Mouse (Mus musculus): ENCODE results near the gene Slc6a20a. TPM values are rescaled to one million over a fixed set of nuclear protein-coding genes. Genes with fewer than 3 reads are reported as not detected.

Gene Slc6a20a
- polyA plus RNA-seq, 1 experiment from 2014 or later, result 4.7 TPM

DNA sequence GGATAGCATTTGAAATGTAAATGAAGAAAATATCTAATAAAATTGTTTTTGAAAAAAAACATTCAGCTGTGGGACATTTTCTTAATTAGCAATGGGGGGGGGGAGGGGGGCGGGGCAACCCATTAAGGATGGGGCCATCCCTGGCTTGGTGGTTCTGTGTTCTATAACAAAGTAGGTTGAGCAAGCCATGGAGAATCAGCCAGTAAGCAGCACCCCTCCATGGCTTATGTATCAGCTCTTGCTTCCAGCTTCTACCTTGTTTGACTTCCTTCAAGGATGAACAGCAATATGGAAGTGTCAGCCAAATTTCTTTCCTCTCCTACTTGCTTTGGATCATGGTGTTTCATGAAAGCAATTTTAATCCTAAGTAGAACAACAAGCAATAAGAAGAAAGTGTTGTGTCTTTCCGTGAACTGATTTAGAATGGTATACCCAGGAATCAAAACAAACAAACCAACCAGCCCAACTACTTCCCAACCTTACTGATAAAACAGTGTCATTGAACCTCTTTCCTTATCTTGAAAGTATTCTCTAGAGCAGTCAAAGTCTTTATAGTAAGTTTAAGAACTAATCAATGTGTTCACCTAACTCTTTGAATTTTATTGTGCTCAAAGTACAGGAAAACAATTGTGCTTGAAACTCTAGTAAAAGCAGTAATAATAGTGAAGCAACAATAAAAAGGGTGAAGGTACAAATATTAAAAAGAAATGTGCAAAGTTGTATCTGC, 28.7 kb downstream of the Slc6a20a start:
- WGBS, result 75% methylated on average over 2 of the region's 2 CpGs
- ATAC-seq (ENCODE audit: insufficient read depth, low FRiP score), result no peak
- no peaks in the 10 kb centered on the region for H3K9me3 ChIP-seq (replicated peaks; ENCODE audit: control insufficient read depth, low read length)
- H3K9ac ChIP-seq (ENCODE audit: low read length), result no peak overlapping the region
- no peaks in the 10 kb centered on the region for H3K27me3 ChIP-seq (ENCODE audit: control insufficient read depth, insufficient read depth, low read length)
- H3K36me3 ChIP-seq (ENCODE audit: control insufficient read depth, insufficient read depth, low read length), result no peaks in the 10 kb centered on the region
- H3K4me1 ChIP-seq (ENCODE audit: control insufficient read depth, insufficient read depth, low read length), result no peaks in the 10 kb centered on the region
- no peak overlapping the region for H3K27ac ChIP-seq (ENCODE audit: low read length)
- H3K4me3 ChIP-seq (replicated peaks; ENCODE audit: low read length), result no peak overlapping the region
- no peak overlapping the region for H3K4me2 ChIP-seq (ENCODE audit: low read depth, low read length)

DNA sequence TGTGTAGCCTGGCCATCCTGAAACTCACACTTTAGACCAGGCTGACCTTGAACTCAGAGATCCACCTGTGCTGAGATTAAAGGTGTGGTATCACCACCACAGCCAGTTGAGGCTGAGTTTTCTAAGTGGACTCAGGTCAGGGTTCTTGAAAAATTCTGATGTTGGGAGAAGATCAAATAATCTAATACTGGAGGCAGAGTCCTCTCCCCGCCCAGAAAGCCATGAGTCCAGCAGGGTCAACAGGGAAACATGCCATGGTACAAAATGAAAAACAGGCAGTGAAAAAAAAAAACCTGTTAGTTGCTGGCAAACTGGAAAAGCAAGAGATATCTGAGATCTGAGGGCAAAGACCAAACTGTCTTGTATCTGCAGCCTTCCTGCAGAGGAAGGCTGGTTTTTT, 38.6 kb downstream of the Slc6a20a start:
- no peaks in the 10 kb centered on the region for H3K27me3 ChIP-seq (ENCODE audit: control insufficient read depth, insufficient read depth, low read length)
- no peak overlapping the region for H3K9ac ChIP-seq (ENCODE audit: low read length)
- WGBS, result 62% methylated on average over 1 of the region's 1 CpGs
- no peak overlapping the region for H3K4me3 ChIP-seq (replicated peaks; ENCODE audit: low read length)
- no peak overlapping the region for H3K27ac ChIP-seq (ENCODE audit: low read length)
- ATAC-seq (ENCODE audit: insufficient read depth, low FRiP score), result no peak
- H3K4me1 ChIP-seq (ENCODE audit: control insufficient read depth, insufficient read depth, low read length), result no peaks in the 10 kb centered on the region
- no peaks in the 10 kb centered on the region for H3K36me3 ChIP-seq (ENCODE audit: control insufficient read depth, insufficient read depth, low read length)
- no peak overlapping the region for H3K4me2 ChIP-seq (ENCODE audit: low read depth, low read length)
- H3K9me3 ChIP-seq (replicated peaks; ENCODE audit: control insufficient read depth, low read length), result no peaks in the 10 kb centered on the region

DNA sequence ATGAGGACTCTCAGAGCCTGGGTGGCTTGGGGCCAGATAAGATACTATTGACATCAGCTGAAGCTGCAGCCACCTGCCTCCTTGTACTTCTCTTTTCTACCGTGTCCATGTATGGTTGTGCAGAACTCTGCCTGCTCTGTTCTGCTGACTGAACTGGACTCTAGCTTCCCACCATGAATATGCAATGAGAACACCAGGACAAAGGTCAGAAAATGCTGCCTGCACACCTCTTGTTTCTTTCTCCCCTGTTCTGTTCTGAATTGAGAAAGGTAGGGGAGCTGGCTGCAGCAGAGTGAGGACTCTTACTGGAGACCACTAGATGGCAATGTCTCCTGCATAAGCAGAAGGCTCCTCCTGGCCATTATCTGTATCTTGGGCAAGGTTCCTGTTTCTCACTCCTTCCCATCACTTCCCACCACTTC, 40.0 kb downstream of the Slc6a20a start:
- Histone ChIP-seq H3K9me3 (replicated peaks; ENCODE audit: control insufficient read depth, low read length) (no peaks in the 10 kb centered on the region), H3K36me3 (ENCODE audit: control insufficient read depth, insufficient read depth, low read length) (no peaks in the 10 kb centered on the region), H3K27ac (ENCODE audit: low read length) (no peak overlapping the region), H3K27me3 (ENCODE audit: control insufficient read depth, insufficient read depth, low read length) (no peaks in the 10 kb centered on the region), H3K4me3 (replicated peaks; ENCODE audit: low read length) (no peak overlapping the region), H3K4me2 (ENCODE audit: low read depth, low read length) (no peak overlapping the region), H3K9ac (ENCODE audit: low read length) (no peak overlapping the region), H3K4me1 (ENCODE audit: control insufficient read depth, insufficient read depth, low read length) (no peaks in the 10 kb centered on the region)
- 63% methylated on average over 1 of the region's 1 CpGs for WGBS
- no peak for ATAC-seq (ENCODE audit: insufficient read depth, low FRiP score)

DNA sequence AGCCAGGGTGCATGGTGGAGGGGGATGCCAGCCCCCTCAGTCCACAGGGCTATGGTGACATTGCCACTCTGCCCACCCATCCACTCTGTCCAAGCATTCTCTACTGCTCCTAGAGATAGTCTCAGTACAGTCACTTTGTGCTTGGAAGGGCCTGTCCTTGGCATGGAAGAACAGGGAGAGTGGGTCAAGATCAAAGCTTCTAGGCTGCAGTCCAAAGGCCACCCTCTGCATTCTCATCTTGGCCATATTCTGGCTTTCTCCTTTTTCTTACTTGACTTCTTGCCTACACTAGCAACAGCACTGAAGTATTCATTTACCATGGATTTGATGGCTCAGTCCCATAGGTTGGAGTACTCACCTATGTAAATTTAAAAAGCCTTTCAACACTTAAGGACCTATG, 40.5 kb downstream of the Slc6a20a start:
- Histone ChIP-seq H3K9ac (ENCODE audit: low read length) (no peak overlapping the region), H3K4me2 (ENCODE audit: low read depth, low read length) (no peak overlapping the region), H3K4me1 (ENCODE audit: control insufficient read depth, insufficient read depth, low read length) (no peaks in the 10 kb centered on the region), H3K27me3 (ENCODE audit: control insufficient read depth, insufficient read depth, low read length) (no peaks in the 10 kb centered on the region), H3K4me3 (replicated peaks; ENCODE audit: low read length) (no peak overlapping the region), H3K36me3 (ENCODE audit: control insufficient read depth, insufficient read depth, low read length) (no peaks in the 10 kb centered on the region), H3K27ac (ENCODE audit: low read length) (no peak overlapping the region), H3K9me3 (replicated peaks; ENCODE audit: control insufficient read depth, low read length) (no peaks in the 10 kb centered on the region)
- ATAC-seq (ENCODE audit: insufficient read depth, low FRiP score), result no peak

DNA sequence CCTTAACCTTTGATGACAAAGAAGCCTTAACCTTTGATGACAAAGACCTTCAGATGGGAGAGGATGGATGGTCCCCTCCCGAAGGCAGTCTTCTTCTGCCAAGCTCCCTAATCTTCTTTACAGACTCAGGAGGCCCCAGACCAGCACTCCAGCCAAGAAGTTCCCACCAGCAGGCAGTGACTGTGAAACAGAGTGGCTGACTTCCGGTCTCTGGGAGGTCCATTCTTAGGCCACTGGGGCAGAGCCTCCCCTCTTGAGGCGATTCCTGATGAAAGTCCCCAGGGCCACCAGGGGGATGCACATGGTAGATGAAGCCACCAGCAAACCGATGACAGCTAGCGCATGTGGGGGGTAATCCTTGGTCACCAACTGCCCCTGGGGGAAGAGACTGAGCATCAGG, 41.9 kb downstream of the Slc6a20a start:
- H3K4me1 ChIP-seq (ENCODE audit: control insufficient read depth, insufficient read depth, low read length), result no peaks in the 10 kb centered on the region
- whole genome bisulfite sequencing, result 67% methylated on average over 5 of the region's 5 CpGs
- H3K4me3 ChIP-seq (replicated peaks; ENCODE audit: low read length), result no peak overlapping the region
- H3K27ac ChIP-seq (ENCODE audit: low read length), result no peak overlapping the region
- ATAC-seq (ENCODE audit: insufficient read depth, low FRiP score), result no peak
- no peaks in the 10 kb centered on the region for H3K27me3 ChIP-seq (ENCODE audit: control insufficient read depth, insufficient read depth, low read length)
- no peaks in the 10 kb centered on the region for H3K9me3 ChIP-seq (replicated peaks; ENCODE audit: control insufficient read depth, low read length)
- no peak overlapping the region for H3K4me2 ChIP-seq (ENCODE audit: low read depth, low read length)
- H3K36me3 ChIP-seq (ENCODE audit: control insufficient read depth, insufficient read depth, low read length), result no peaks in the 10 kb centered on the region
- no peak overlapping the region for H3K9ac ChIP-seq (ENCODE audit: low read length)

DNA sequence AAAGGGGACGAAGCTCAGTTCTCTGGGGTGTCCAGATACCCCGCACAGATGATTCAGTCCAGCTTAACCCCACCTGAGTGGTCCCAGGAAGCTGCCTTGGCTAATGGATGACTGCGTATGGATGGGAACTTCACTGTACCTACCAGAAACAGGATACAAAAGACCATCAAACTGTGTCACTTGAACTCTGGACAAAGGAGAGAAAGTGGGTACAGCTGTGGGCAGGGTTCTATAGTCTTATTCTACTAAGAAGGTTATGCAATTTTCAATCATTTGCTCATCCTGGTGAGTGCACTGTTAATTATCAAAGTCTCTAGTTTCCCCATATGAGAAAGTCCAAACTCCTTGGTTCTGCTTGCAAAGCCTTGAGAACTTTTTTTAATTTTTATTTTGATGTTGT, 45.7 kb downstream of the Slc6a20a start:
- H3K9me3 ChIP-seq (replicated peaks; ENCODE audit: control insufficient read depth, low read length), result no peaks in the 10 kb centered on the region
- no peak overlapping the region for H3K4me2 ChIP-seq (ENCODE audit: low read depth, low read length)
- no peak overlapping the region for H3K9ac ChIP-seq (ENCODE audit: low read length)
- H3K27me3 ChIP-seq (ENCODE audit: control insufficient read depth, insufficient read depth, low read length), result no peaks in the 10 kb centered on the region
- 82% methylated on average over 3 of the region's 3 CpGs for WGBS
- no peak overlapping the region for H3K27ac ChIP-seq (ENCODE audit: low read length)
- no peaks in the 10 kb centered on the region for H3K4me1 ChIP-seq (ENCODE audit: control insufficient read depth, insufficient read depth, low read length)
- no peak overlapping the region for H3K4me3 ChIP-seq (replicated peaks; ENCODE audit: low read length)
- ATAC-seq (ENCODE audit: insufficient read depth, low FRiP score), result no peak
- no peaks in the 10 kb centered on the region for H3K36me3 ChIP-seq (ENCODE audit: control insufficient read depth, insufficient read depth, low read length)

DNA sequence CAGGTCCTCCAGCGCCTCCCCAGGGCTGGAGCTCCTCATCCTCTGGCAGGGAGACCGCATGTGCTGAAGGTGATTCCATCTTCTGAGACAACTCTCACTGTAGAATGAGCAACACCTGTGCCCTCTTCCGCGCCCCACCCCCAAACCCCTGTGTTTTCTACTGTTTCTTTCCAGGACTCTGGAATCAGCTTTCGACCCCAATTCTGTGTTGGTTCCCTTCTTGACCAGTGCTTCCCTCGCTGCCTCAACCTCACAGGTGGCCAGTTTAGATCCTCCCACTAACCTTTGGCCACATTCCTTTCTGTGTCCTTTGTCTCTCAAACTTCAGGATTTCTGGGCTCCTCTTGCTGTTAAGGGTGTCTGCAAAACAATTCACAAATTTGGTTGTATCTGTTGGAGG, 46.4 kb downstream of the Slc6a20a start, which contains the start of gene Slc6a20b:
TSS of gene Slc6a20b (minus strand) at position 285 of the 400 bp plus-strand sequence.
- no peak for ATAC-seq (ENCODE audit: insufficient read depth, low FRiP score)
- Histone ChIP-seq H3K27ac (ENCODE audit: low read length) (no peak within 1 kb of the TSS), H3K9ac (ENCODE audit: low read length) (no peak within 1 kb of the TSS), H3K4me2 (ENCODE audit: low read depth, low read length) (no peak within 1 kb of the TSS), H3K27me3 (ENCODE audit: control insufficient read depth, insufficient read depth, low read length) (no peaks in the 10 kb centered on the region), H3K36me3 (ENCODE audit: control insufficient read depth, insufficient read depth, low read length) (no peaks in the 10 kb centered on the region), H3K4me1 (ENCODE audit: control insufficient read depth, insufficient read depth, low read length) (no peaks in the 10 kb centered on the region), H3K9me3 (replicated peaks; ENCODE audit: control insufficient read depth, low read length) (no peaks in the 10 kb centered on the region), H3K4me3 (replicated peaks; ENCODE audit: low read length) (no peak within 1 kb of the TSS)
- 81% methylated on average over 6 of the region's 6 CpGs for WGBS

DNA sequence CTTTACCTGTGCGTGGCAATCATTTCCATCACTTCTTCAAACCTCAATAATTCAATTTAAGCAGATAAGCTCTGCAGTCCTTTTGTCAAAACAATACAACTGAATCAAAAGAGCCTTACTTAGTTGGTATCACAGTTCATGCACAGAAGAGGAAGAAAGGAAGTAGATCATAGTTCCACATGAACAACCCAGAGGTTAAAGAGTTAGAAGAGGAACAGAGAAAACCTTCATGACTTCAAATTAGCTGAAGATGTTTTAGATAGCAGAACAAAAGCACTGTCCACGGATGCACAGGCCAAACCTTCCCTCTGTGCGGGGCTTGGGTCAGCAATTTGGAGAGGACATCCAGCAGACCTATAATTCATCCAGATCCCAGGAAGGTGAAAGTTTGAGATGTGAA, 47.0 kb downstream of the Slc6a20a start:
- no peaks in the 10 kb centered on the region for H3K9me3 ChIP-seq (replicated peaks; ENCODE audit: control insufficient read depth, low read length)
- H3K36me3 ChIP-seq (ENCODE audit: control insufficient read depth, insufficient read depth, low read length), result no peaks in the 10 kb centered on the region
- ATAC-seq (ENCODE audit: insufficient read depth, low FRiP score), result no peak
- 73% methylated on average over 3 of the region's 3 CpGs for WGBS
- no peaks in the 10 kb centered on the region for H3K27me3 ChIP-seq (ENCODE audit: control insufficient read depth, insufficient read depth, low read length)
- H3K4me1 ChIP-seq (ENCODE audit: control insufficient read depth, insufficient read depth, low read length), result no peaks in the 10 kb centered on the region
- no peak overlapping the region for H3K4me2 ChIP-seq (ENCODE audit: low read depth, low read length)
- no peak overlapping the region for H3K27ac ChIP-seq (ENCODE audit: low read length)
- no peak overlapping the region for H3K4me3 ChIP-seq (replicated peaks; ENCODE audit: low read length)
- H3K9ac ChIP-seq (ENCODE audit: low read length), result no peak overlapping the region

DNA sequence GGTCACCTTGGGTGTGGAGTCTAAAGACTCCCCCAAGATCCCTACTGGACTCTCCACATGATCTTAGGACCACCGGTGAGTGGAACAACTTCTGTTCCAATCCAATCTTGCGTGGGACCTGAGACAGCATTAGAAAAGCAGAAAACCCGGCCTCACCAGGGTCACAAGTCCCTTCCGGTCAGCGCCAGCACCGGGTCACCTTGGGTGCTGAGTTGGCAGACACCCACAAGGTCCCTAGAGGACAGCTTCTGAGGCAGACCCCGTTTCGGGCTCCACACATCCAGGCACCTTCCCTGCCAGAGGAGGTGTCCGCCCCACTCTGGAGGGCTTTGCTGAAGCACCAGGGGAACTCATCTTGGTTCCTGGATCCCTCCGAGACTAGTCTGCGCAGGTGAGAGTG, 52.9 kb downstream of the Slc6a20a start:
- Histone ChIP-seq H3K27ac (ENCODE audit: low read length) (no peak overlapping the region), H3K9ac (ENCODE audit: low read length) (no peak overlapping the region), H3K4me3 (replicated peaks; ENCODE audit: low read length) (no peak overlapping the region), H3K9me3 (replicated peaks; ENCODE audit: control insufficient read depth, low read length) (no peaks in the 10 kb centered on the region), H3K27me3 (ENCODE audit: control insufficient read depth, insufficient read depth, low read length) (no peaks in the 10 kb centered on the region), H3K4me1 (ENCODE audit: control insufficient read depth, insufficient read depth, low read length) (no peaks in the 10 kb centered on the region), H3K36me3 (ENCODE audit: control insufficient read depth, insufficient read depth, low read length) (no peaks in the 10 kb centered on the region), H3K4me2 (ENCODE audit: low read depth, low read length) (no peak overlapping the region)
- no peak for ATAC-seq (ENCODE audit: insufficient read depth, low FRiP score)
- WGBS, result 90% methylated on average over 11 of the region's 11 CpGs
